Mouse (Mus musculus) cerebellum, postnatal 25 days (tissue): ENCODE results near the gene Trio.

Source experiments
- DNase-seq, 2 experiments: peaks; one replicate each; pipeline ENCODE4 v3.0.0; 2021; ENCODE audit warnings: mixed read lengths in 2 of 2

Gene Trio

GRCm38 (mm10) chr15:28035601-28036000 is 10.0 kb upstream of the Trio start:
- peak; percentile 54 to 70 for DNase-seq

GRCm38 (mm10) chr15:28034636-28035035 is 9.0 kb upstream of the Trio start:
- DNase-seq: no peak

- DNase-seq: no peak
Observed at GRCm38 (mm10) chr15:28029371-28029770, 3.7 kb upstream of the Trio start.

GRCm38 (mm10) chr15:28028542-28028941 is 2.9 kb upstream of the Trio start:
- DNase-seq: no peak

- no peak for DNase-seq
Observed at GRCm38 (mm10) chr15:28026167-28026481, 476 bp upstream of the Trio start.

- DNase-seq: peak in 1 of 2 experiments; percentile 73
Observed at GRCm38 (mm10) chr15:28024965-28025338, 696 bp downstream of the Trio start.

GRCm38 (mm10) chr15:28024031-28024964 is 1.4 kb downstream of the Trio start:
- peak; percentile 78 to 82 for DNase-seq

- no peak for DNase-seq
Observed at GRCm38 (mm10) chr15:28021591-28022209, 3.9 kb downstream of the Trio start.

- DNase-seq: no peak
Observed at GRCm38 (mm10) chr15:28019393-28020070, 6.1 kb downstream of the Trio start.

- DNase-seq: no peak
Observed at GRCm38 (mm10) chr15:28007516-28007915, 18.1 kb downstream of the Trio start.

GRCm38 (mm10) chr15:28004192-28004767 is 21.4 kb downstream of the Trio start:
- no peak for DNase-seq

GRCm38 (mm10) chr15:28002515-28002914 is 23.1 kb downstream of the Trio start:
- DNase-seq: no peak

GRCm38 (mm10) chr15:28001299-28001698 is 24.3 kb downstream of the Trio start:
- no peak for DNase-seq

- no peak for DNase-seq
Observed at GRCm38 (mm10) chr15:27998621-27999359, 26.9 kb downstream of the Trio start.

- DNase-seq: peak in 1 of 2 experiments; percentile 49
Observed at GRCm38 (mm10) chr15:27997917-27998316, 27.7 kb downstream of the Trio start.

GRCm38 (mm10) chr15:27997391-27997841 is 28.2 kb downstream of the Trio start:
- peak; percentile 55 to 56 for DNase-seq

- peak; percentile 66 to 70 for DNase-seq
Observed at GRCm38 (mm10) chr15:27996750-27997149, 28.9 kb downstream of the Trio start.

- DNase-seq: no peak
Observed at GRCm38 (mm10) chr15:27995421-27995820, 30.2 kb downstream of the Trio start.

GRCm38 (mm10) chr15:27994870-27995269 is 30.8 kb downstream of the Trio start:
- peak; percentile 56 to 59 for DNase-seq

- no peak for DNase-seq
Observed at GRCm38 (mm10) chr15:27993528-27993927, 32.1 kb downstream of the Trio start.

GRCm38 (mm10) chr15:27992596-27992995 is 33.1 kb downstream of the Trio start:
- no peak for DNase-seq

GRCm38 (mm10) chr15:27991892-27992593 is 33.6 kb downstream of the Trio start:
- no peak for DNase-seq
